Mouse (Mus musculus) G1E (cell line): ENCODE data around the gene Tlk1. TPM values are rescaled to one million over a fixed set of nuclear protein-coding genes. Genes with fewer than 3 reads are reported as not detected.

ENCODE experiments used
- ATAC-seq: 2 replicates; pipeline ENCODE4 v1.8.0; 2016; ENCODE audit warnings: mild to moderate bottlenecking; ENCODE audit not compliant: insufficient number of reproducible peaks, poor library complexity, low FRiP score, severe bottlenecking; ENCODE audit errors: extremely low read depth
- DNase-seq: peaks from one replicate; pipeline ENCODE4 v3.0.0; 2012; ENCODE audit warnings: low spot score
- H3K27me3 ChIP-seq: 2 replicates; pipeline ENCODE4 v1.6.1; 2012; ENCODE audit warnings: mild to moderate bottlenecking, low read length, inconsistent platforms; ENCODE audit not compliant: insufficient read depth
- H3K36me3 ChIP-seq: replicated peaks from 2 replicates; pipeline ENCODE3; 2012; ENCODE audit warnings: mild to moderate bottlenecking, inconsistent platforms
- H3K4me1 ChIP-seq: 2 replicates; pipeline ENCODE4 v1.6.1; 2012; ENCODE audit warnings: low read depth, low read length, inconsistent platforms, mixed read lengths; ENCODE audit not compliant: insufficient read depth
- H3K4me3 ChIP-seq: 2 replicates; pipeline ENCODE4 v1.5.1; 2012; ENCODE audit warnings: low read depth, mild to moderate bottlenecking, inconsistent platforms, low read length, moderate library complexity, mixed read lengths
- H3K9me3 ChIP-seq: replicated peaks from 2 replicates; pipeline ENCODE4 v1.6.1; 2012; ENCODE audit warnings: inconsistent platforms
- CTCF ChIP-seq: IDR thresholded peaks from 2 replicates; pipeline ENCODE4 v1.5.1; 2012; ENCODE audit warnings: low read depth, low read length, inconsistent platforms, mixed read lengths
- GATA1 ChIP-seq: IDR thresholded peaks from 2 replicates; pipeline ENCODE4 v1.6.1; 2012; ENCODE audit warnings: borderline replicate concordance, low read length, inconsistent platforms, mixed read lengths
- GATA2 ChIP-seq: IDR thresholded peaks from 2 replicates; pipeline ENCODE4 v1.6.1; 2012; ENCODE audit warnings: low read depth, low read length, inconsistent platforms, borderline replicate concordance
- POLR2AphosphoS5 ChIP-seq: IDR thresholded peaks from 2 replicates; pipeline ENCODE4 v1.6.1; 2012; ENCODE audit warnings: low read depth, low read length, inconsistent platforms; ENCODE audit not compliant: insufficient replicate concordance
- TAL1 ChIP-seq: conservative IDR thresholded peaks from 2 replicates; pipeline ENCODE4 v1.6.1; 2012; ENCODE audit warnings: low read depth, low read length, inconsistent platforms, mixed read lengths
- polyA plus RNA-seq: library from polyadenylated mRNA; stranded (reverse); fragments of >175 nt; gene quantifications from 2 replicates; pipeline ENCODE4 v1.2.3, GENCODE M21; 2012
- total RNA-seq, 2 experiments: library from RNA; stranded (forward) in 1 of 2; stranded (reverse) in 1 of 2; fragments of 200-1000 nt in 1 of 2; fragments of >200 nt in 1 of 2; fragmentation: Nextera tagmentation in 1 of 2; gene quantifications; 2 replicates each; pipeline ENCODE4 v1.2.3; 2014 to 2017

Tlk1 gene
- total and polyA plus RNA-seq, 3 experiments, result 29.3 to 132 (median 96.2) TPM

DNA sequence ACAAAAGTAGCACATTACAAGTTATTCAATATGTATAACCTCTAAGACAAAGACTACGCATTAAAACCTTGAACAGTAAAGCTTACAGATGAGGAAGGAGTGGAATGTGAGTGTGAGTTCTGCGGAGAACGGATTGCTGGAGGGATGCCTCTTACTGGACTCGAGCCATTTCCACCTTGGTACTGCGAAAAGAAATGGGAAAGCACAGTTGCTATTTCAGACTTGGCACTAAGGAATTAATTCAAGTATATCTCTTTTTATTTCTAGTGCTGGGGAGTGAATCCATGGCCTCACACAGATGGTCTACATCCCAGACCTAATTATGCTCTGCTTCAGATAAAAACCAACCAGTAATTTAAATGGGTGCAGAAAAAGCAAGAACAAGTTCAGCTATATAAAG, 73.4 kb downstream of the Tlk1 start:
- Histone ChIP-seq H3K4me1 (no peaks in the 10 kb centered on the region), H3K4me3 (no peak overlapping the region), H3K9me3 (no peaks in the 10 kb centered on the region), H3K36me3 (peaks cover 60% of the 10 kb centered on the region), H3K27me3 (no peaks in the 10 kb centered on the region)
- ATAC-seq, result no peak
- TF ChIP-seq CTCF, result no peak
- DNase-seq, result no peak

DNA sequence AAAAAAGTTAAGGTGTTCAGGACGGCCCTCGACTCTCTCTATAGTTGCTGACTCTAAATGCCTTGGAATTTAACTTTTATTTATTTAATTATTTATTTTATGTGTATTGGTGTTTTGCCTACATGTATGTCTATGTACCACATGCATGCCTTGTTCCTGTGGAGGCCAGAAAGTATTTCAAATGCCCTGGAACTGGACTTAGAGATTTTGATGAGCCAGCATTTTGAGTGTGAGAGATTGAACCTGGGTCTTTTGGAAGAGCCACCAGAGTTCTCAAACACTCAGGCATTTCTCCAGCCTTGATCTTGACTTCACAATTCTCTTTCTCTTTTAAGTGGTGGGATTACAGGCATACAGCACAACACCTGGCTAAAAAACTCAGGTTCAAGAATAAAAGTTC, 73.9 kb downstream of the Tlk1 start:
- ATAC-seq (no peak), DNase-seq (no peak)
- Histone ChIP-seq H3K9me3 (no peaks in the 10 kb centered on the region), H3K36me3 (peaks cover 61% of the 10 kb centered on the region), H3K27me3 (no peaks in the 10 kb centered on the region), H3K4me3 (no peak overlapping the region), H3K4me1 (no peaks in the 10 kb centered on the region)
- no peak for TF ChIP-seq TAL1
- TF ChIP-seq CTCF, result no peak
- TF ChIP-seq POLR2AphosphoS5, result no peak
- TF ChIP-seq GATA2, result no peak
- no peak for TF ChIP-seq GATA1

DNA sequence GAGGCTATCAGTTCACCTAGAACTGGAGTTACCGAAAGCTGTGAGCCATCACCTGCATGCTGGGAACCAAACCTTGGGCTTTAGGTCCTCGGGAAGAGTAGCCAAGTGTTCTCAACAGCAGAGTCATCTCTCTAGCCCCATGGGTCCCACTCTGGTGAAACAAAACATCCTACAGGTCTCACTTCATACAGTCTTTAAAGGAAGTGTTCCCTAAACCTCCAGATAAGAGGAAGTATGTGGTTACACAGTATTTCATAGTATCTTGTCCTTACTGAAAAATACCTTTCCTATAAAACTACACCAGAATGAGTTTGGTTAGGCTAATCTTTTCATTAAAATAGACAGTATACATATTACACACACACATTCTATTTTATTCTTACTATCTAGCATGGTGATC, 82.9 kb downstream of the Tlk1 start:
- peaks cover 3% of the 10 kb centered on the region; the same call in 1 of the 2 replicates for H3K4me1 ChIP-seq
- TF ChIP-seq TAL1, result no peak
- no peak for TF ChIP-seq GATA2
- TF ChIP-seq GATA1, result no peak
- TF ChIP-seq POLR2AphosphoS5, result no peak
- no peak for TF ChIP-seq CTCF
- H3K4me3 ChIP-seq, result no peak overlapping the region
- H3K36me3 ChIP-seq, result peaks cover 79% of the 10 kb centered on the region
- H3K9me3 ChIP-seq, result no peaks in the 10 kb centered on the region
- no peaks in the 10 kb centered on the region for H3K27me3 ChIP-seq
- no peak for DNase-seq
- ATAC-seq, result no peak

DNA sequence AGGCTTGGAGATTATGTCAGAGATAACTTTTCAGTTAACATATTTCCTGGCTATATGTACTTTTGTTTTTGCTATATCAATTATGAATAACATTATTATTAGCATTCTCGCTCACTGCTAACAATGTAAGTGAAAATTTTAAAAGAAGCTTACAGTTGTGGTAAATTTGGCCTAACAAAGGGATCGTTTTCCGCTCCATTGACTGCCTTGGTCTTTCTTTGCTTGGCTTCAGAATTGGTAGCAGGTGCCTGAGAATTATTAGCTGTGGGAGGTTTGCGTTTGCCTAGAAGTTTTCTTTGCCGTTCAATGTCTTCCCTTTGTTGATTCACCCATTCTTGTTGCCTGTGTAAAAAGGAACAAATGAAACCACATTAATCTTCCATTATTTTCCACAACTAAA, 83.6 kb downstream of the Tlk1 start:
- Histone ChIP-seq H3K9me3 (no peaks in the 10 kb centered on the region), H3K27me3 (no peaks in the 10 kb centered on the region), H3K4me3 (no peak overlapping the region), H3K36me3 (peaks cover 81% of the 10 kb centered on the region), H3K4me1 (peaks cover 3% of the 10 kb centered on the region; the same call in 1 of the 2 replicates)
- ATAC-seq (no peak), DNase-seq (no peak)
- TF ChIP-seq GATA2 (no peak), CTCF (no peak), POLR2AphosphoS5 (no peak)

DNA sequence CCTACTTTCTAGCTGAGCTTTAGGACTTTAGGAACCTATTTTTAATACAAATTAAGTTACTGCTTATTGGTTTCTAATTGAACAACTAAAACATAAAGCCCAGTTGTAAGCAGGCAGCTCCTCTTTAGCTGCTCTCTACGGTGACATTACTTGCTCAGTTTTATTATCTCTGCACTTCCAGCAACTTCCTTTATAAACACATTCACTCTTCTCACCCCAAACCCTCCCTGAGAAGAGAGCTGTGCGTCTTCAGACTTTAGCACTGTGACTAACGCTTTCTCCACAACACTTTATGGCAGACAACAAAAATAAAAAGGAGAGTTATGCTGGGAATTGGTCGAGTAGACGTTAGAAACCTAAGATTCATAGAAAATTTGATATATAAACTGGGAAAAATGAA, 89.5 kb downstream of the Tlk1 start:
- DNase-seq, result no peak
- H3K36me3 ChIP-seq, result peaks cover 87% of the 10 kb centered on the region

DNA sequence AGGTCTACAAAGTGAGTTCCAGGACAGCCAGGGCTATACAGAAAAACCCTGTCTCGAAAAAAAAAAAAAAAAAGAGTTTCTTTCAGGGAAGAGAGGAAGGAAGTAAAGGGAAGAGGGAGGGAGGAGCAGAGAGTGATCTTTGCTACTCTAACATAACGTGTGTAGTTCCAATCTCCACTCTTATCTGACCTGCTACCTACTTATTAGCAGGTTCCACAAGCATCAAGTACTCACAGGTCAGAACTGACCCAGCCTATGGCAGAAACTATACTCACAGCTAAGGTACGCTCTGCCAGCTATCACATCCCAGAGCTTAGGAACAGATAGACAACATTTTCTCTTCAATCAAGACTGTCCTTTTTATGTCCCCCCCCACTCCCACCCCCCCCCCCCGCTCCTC, 90.0 kb downstream of the Tlk1 start:
- ATAC-seq (no peak), DNase-seq (no peak)
- H3K27me3 ChIP-seq, result no peaks in the 10 kb centered on the region
- H3K36me3 ChIP-seq, result peaks cover 88% of the 10 kb centered on the region
- no peak for TF ChIP-seq GATA1
- TF ChIP-seq GATA2, result no peak
- TF ChIP-seq POLR2AphosphoS5, result no peak
- no peak for TF ChIP-seq CTCF
- TF ChIP-seq TAL1, result no peak
- no peak overlapping the region for H3K4me3 ChIP-seq
- no peaks in the 10 kb centered on the region for H3K4me1 ChIP-seq
- H3K9me3 ChIP-seq, result no peaks in the 10 kb centered on the region

More for the DNA sequence above, 89.5 kb downstream of the Tlk1 start:
- Histone ChIP-seq H3K9me3 (no peaks in the 10 kb centered on the region), H3K4me1 (no peaks in the 10 kb centered on the region), H3K27me3 (no peaks in the 10 kb centered on the region), H3K4me3 (no peak overlapping the region)
- TF ChIP-seq GATA2, result no peak
- no peak for TF ChIP-seq CTCF
- TF ChIP-seq POLR2AphosphoS5, result no peak
- no peak for TF ChIP-seq GATA1
- TF ChIP-seq TAL1, result no peak
- ATAC-seq, result no peak

DNA sequence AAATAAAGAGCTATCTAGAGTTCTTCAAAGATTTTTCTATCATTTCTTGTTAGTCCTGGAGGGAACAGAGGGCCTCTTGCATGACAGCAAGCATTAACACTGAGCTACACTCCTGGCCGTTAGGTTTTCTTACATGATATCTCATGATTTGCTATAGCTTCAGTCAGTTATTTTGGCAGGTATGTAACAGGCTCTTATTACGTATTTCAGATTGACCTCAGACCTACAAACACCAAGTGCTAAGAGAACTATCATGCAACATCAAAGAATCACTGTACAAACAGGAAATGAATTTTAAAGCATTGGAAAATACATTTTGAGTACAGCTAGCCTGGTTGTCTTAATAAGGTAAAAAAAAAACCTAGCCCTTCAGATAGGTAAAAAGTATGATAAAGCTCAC, 98.4 kb downstream of the Tlk1 start:
- ATAC-seq, result no peak
- TF ChIP-seq GATA2 (no peak), TAL1 (no peak), CTCF (no peak), GATA1 (no peak), POLR2AphosphoS5 (no peak)
- Histone ChIP-seq H3K4me1 (no peaks in the 10 kb centered on the region), H3K36me3 (peaks cover 81% of the 10 kb centered on the region), H3K4me3 (no peak overlapping the region), H3K27me3 (no peaks in the 10 kb centered on the region), H3K9me3 (no peaks in the 10 kb centered on the region)
- DNase-seq, result no peak
